Mouse (Mus musculus) 416B (cell line): Measurements from ENCODE around the gene Ip6k2.

Source experiments
- DNase-seq: peaks from one replicate; pipeline ENCODE4 v3.0.0; 2011; ENCODE audit warnings: low read depth

Ip6k2 gene

DNA sequence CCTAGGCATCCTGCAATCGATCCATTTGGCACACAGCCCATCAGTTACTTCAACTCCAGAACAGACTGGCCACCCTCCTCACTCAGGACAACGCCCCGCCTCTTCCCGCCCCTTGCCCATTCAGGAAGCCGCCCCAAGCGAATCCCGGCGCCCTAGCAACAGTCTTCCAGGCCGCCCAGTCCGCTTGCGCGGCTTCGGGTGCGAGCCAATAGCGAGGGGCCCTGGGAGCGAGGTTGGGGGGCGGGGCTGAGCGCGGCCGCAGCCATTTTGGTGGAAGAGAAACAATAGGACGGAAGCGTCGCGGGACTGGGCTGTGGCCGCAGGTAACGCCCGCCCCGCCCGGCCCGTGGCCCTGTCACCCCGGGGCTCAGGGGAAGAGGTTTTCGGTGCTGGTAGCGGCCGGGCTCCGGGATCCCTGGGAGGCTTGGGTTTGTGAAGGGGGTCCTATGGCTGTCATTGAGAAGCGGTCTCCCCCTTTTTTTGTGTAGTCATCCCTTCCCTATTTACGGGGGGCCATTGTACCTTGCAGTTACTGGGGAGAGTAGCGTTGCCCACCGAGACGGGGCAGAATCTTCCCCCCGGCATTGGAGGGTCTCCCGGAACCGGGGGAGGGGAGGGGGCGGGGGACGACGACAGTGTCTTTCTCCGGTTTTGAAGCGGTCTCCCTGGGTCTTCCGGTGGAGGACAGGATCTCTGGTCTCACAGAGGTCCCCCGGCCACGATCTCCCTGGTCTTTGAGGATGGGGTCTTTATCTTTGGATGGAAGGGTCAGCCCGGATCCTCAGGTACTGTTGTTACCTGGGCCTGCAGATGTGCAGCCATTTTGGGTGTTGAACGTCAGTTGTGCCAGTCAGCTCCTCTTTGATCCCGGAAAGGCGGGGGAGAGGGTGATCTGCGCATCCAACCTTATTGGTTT lies at the start of gene Ip6k2:
Gene Ip6k2 (plus strand): TSS at position 249 of the 916 bp plus-strand sequence.
- DNase-seq, result peak; percentile 93

GRCm38 (mm10) chr9:108734626-108735025 lies 49.0 kb upstream of the Ip6k2 start:
- DNase-seq, result no peak

DNA sequence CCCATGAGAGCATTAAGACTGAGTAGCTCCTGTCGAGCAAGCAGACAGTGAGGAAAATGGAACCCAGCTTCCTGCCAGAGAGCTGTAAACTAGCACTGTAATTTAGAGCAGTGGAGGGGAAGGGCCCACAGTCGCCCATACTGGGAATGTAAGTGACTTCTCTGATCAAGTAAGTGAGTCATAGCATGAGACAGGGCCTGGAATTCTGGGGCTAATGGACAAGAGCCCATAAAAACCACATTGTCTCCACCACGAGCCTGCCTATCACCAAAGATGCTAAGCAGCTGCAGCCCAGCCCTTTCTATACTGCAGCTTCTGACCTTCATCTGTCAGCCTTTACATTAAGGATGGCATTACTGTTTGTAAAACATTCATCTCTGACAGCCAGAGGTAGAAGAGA lies 44.4 kb upstream of the Ip6k2 start:
- DNase-seq, result peak; percentile 11

- DNase-seq, result peak; percentile 39
Measured at GRCm38 (mm10) chr9:108740062-108740461, 43.5 kb upstream of the Ip6k2 start.

DNA sequence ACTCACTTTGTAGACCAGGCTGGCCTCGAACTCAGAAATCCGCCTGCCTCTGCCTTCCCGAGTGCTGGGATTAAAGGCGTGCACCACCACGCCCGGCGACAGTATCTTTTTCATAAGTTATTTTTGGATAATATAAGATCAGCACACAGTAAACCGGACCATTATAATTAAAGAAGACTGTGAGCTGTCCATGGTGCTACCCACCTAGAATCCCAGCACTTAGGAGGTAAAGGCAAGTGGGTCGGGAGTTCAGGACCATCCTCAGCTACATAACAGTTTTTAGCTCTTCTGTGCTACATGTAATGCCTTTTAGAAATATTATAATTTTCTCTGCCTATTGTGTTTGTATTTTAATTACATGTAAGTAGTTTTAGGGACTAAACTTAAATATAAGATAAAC lies 41.5 kb upstream of the Ip6k2 start:
- DNase-seq, result peak; percentile 59

DNA sequence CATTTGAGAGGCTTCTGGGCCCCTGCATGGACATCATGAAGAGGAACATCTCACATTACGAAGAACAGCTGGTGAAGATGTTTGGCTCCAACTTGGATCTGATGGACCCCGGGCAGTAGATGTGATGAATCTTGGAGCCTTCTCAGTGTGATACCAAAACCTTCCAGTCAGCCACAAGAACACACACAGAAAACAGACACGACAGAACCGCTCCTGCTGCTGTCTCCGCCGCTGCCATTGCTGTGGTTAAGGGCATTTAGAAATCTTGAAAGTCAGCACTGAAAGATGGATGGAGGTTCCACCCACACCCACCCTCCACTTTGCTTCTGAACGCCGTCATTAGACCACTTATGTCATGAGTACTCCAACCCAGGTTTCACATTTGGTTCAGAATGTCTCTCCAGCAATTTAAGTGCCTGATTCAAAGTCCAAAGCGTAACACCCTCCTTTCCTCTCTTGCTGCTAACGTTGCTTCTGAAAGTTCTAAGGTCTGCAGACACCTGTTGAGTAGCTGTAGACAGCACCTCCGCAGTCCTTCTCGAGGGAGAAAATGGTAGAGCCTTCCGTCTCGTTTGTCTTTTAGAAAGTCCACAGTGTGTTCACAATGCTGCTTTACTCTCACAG lies 36.6 kb upstream of the Ip6k2 start:
- no peak for DNase-seq

DNA sequence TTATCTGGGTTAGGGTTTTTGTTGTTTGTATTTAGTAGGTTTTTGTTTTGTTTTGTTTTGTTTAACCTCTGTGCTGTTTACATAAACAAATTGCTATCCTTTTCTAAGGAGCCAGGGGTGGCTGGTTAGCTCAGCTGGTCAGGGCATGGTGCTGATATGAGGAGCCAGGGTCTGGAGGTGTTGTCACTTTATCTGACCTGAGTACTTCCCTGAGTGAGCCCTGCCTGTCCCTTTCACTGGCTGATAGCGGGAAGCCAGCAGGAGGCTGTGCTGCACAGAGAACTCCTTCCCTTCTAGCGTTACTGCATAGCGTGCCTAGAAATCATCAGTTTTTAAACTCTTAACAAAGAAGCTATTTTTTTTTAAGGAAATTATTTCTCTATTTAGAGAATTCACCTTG lies 35.9 kb upstream of the Ip6k2 start:
- no peak for DNase-seq

DNA sequence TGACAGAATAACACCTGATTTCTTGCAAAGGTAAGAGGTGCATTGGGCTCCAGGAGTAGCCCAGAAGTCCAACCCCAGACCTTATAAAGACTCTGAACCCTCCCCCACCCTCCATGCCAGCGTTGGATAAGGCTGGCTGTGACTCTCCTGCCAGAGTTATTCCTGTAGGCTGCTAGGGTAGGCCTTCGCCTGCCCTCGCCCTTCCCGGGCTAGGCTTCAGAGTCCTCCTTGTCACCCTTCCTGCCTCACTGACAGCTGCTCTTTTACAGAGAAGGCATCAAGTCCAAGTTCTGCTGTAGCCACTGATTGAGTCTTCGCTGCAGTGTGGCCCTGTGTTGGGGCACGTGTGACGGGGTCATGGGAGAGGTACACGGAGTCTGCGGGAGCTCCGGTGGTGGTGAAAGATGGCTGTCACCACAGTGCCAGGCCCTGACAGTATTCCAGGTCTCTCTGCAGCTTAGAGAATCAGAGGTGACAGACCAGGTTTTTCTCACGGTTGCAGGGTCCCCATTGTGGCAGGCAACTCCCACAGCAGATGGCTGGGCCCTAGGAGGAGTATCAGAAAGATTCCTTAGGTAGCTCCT lies 34.9 kb upstream of the Ip6k2 start:
- no peak for DNase-seq

GRCm38 (mm10) chr9:108750616-108751015 lies 33.0 kb upstream of the Ip6k2 start:
- no peak for DNase-seq

- no peak for DNase-seq
Measured at GRCm38 (mm10) chr9:108752142-108752920, 31.3 kb upstream of the Ip6k2 start.

- peak; percentile 63 for DNase-seq
Measured at GRCm38 (mm10) chr9:108753326-108753725, 30.3 kb upstream of the Ip6k2 start.

GRCm38 (mm10) chr9:108753976-108754375 lies 29.6 kb upstream of the Ip6k2 start:
- DNase-seq, result no peak

DNA sequence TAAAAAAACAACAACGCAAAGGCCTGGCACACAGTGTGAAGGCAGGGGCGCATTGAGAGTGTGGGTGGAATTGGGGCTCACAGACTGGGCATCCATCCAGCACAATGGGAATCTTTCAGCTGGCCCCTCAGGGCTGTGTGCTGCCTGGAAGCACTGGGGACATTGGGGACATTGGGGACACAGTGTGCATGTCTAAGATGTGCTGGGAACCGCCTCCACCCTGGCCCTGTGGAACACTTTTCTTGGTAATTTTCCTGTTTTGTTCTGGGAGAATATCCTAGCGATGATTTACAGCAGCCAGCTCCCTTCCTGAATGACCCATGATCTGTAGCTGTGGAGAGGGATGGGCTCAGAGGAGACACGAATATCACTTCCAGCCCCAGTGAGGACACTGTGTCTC lies 29.2 kb upstream of the Ip6k2 start:
- DNase-seq, result no peak

DNA sequence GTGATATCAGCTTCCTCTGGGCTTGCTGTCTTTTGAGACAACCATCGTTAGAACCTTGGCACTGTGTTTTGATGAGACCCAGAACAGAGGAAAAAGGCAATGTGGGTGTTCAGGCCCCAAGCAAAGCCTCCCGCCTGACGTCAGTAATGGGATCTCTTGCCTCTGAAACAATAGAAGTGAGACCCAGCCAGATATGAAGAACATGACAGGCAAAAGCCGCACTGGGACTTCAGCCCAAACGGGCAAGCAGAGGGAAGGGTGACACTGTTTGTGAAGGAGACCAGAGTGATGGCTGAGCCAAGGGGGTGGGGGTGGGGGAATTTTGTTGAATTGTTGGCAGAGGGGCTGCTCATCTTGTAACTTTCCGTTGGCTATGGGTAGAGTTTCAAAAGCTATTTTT lies 26.2 kb upstream of the Ip6k2 start:
- no peak for DNase-seq

DNA sequence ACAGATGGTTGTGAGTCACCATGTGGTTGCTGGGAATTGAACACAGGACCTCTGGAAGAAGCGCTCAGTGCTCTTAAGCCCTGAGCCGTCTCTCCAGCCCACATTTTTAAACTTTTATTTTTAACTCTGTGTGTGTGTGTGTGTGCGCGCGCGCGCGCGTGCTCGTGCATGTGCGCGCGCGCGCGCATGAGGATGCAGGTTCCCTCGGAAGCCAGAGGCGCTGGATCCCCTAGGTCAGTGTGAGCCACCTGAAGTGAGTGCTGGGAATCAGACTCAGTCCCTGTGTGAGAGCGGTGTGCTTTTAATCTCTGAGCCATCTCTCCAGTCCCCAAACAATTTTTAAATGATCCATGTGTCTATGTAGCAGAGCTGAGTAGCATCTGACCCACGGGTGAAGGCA lies 24.5 kb upstream of the Ip6k2 start:
- DNase-seq, result no peak

DNA sequence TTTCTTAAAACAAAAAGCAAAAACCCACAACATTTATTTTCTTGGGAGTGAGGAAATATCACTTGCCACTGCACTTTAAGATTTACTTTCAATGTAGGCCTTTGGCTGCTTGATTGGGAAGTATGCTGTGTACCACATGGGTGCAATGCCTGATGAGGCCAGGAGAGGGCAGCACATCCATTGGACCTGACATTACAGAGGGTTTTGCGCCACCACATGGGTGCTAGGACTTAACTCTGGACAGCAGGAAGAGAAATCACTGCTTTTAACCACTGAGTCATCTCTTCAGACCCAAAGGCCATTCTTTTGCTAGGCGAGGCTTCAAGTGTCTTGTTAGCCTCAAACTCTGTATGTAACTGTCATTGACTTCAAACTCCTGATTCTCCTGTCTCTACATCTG lies 23.8 kb upstream of the Ip6k2 start:
- DNase-seq, result peak; percentile 80

- no peak for DNase-seq
Measured at GRCm38 (mm10) chr9:108761561-108761960, 22.0 kb upstream of the Ip6k2 start.

- DNase-seq, result no peak
Measured at GRCm38 (mm10) chr9:108764971-108765370, 18.6 kb upstream of the Ip6k2 start.

- DNase-seq, result no peak
Measured at GRCm38 (mm10) chr9:108776614-108777013, 7.0 kb upstream of the Ip6k2 start.

DNA sequence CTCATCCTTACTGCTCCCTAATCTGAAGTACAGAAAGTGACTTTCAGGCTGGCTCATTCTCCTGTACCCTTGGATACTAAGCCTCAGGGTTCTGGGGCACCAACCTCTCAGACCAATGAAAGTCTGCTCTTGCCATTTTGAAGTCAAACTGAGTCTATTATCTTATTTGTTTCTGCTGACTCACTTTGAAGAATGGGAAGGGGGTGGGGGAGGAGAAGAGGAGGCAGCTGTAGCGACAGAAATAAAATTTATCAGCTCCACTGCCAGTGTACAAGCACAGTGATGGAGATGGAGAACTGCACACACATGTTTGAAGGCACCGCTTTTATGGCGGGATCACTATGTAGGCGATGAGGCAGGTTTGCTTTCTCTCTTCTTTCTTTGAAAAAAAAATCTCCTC lies 6.3 kb upstream of the Ip6k2 start:
- no peak for DNase-seq

DNA sequence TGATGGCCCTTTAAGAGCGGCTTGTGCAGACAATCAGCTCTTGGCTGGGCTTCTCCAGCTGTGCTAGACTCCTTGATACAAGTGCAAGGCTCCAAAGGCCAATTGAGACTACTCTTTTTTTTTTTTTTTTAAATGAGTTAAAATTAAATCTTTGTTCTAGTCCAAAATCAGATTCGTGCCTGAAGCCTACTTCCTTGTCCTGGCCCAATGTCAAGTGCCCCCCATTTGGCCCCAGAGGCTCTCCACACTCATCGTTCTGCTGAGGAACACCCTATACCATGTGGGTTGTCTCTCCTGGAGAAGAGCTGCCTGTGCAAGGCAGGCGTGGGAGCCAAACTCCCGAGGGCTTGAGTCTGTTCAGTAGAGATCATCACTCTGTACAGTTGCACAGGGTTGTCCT lies 2.6 kb upstream of the Ip6k2 start:
- DNase-seq, result no peak

DNA sequence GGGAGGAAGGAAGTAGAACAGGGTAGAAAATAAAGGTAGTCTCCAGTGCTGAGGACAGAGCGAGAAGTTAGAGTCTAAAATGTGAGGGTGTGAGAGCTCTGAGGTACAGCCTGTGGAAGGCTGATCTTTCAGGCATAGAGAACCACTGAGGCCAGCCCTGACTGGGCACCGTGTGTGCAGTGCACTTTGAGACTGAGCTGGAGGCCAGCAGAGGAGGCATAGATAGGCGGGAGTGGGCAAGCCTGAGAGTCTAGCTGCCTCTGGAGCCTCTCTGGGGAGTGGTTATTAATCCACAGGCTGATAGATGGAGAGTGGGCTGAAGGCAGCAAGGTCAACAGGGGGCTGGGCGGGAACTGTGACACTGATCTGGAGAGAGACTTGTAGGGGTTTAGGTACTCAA lies 1.7 kb upstream of the Ip6k2 start:
- no peak for DNase-seq
